Mouse (Mus musculus): ENCODE data around the gene Map3k6. TPM values are rescaled to one million over a fixed set of nuclear protein-coding genes. Genes with fewer than 3 reads are reported as not detected.

Gene Map3k6
- 4.6 TPM for polyA plus RNA-seq (2012; fragmentation: generic; extraction: Trizol)

GRCm38 (mm10) chr4:133240490-133240921 lies at the start of gene Map3k6:
Gene Map3k6 (plus strand): TSS chr4:133240818.
- TF ChIP-seq TCF3 (IDR thresholded peaks at IDR 0.05; ENCODE audit: insufficient read length, low read depth), result no peak
- TF ChIP-seq MYOG (IDR thresholded peaks at IDR 0.05; ENCODE audit: control insufficient read depth in 1 of 3, insufficient read depth in 1 of 3, insufficient read length in 2 of 3, low read depth in 2 of 3), result no peak
- peak; percentile 66 for TF ChIP-seq POLR2A (IDR thresholded peaks at IDR 0.05; ENCODE audit: insufficient read length, low read depth)
- peak; percentile 57 for TF ChIP-seq POLR2AphosphoS2 (IDR thresholded peaks at IDR 0.05; ENCODE audit: insufficient read length, low read depth)
- Histone ChIP-seq H3K27me3 (ENCODE audit: control insufficient read depth, insufficient read depth, insufficient read length) (no peaks in the 10 kb centered on the region), H3K4me2 (ENCODE audit: low read depth) (peak within 1 kb of the TSS; percentile 90), H3K4me3 (peak within 1 kb of the TSS; percentile 25), H3K79me2 (ENCODE audit: control insufficient read depth, insufficient read depth) (no peaks in the 10 kb centered on the region), H3ac (ENCODE audit: control insufficient read depth, insufficient read length) (peak within 1 kb of the TSS; percentile 29), H3K36me3 (ENCODE audit: control insufficient read depth, insufficient read depth) (no peaks in the 10 kb centered on the region)

- H3K36me3 ChIP-seq (ENCODE audit: control insufficient read depth, insufficient read depth), result peaks cover 49% of the 10 kb centered on the region
- H3K4me3 ChIP-seq, result no peak overlapping the region
- H3K4me2 ChIP-seq (ENCODE audit: low read depth), result no peak overlapping the region
- no peaks in the 10 kb centered on the region for H3K27me3 ChIP-seq (ENCODE audit: control insufficient read depth, insufficient read depth, insufficient read length)
- TF ChIP-seq MAX (IDR thresholded peaks at IDR 0.05; ENCODE audit: low read depth) (no peak), REST (IDR thresholded peaks at IDR 0.05; ENCODE audit: insufficient read depth, insufficient read length) (no peak), USF1 (IDR thresholded peaks at IDR 0.05; ENCODE audit: low read depth) (no peak), POLR2AphosphoS2 (IDR thresholded peaks at IDR 0.05; ENCODE audit: insufficient read length, low read depth) (no peak), CEBPB (IDR thresholded peaks at IDR 0.05; ENCODE audit: insufficient read depth, poor library complexity, severe bottlenecking) (no peak), MYOD1 (IDR thresholded peaks at IDR 0.05; ENCODE audit: control insufficient read depth in 1 of 3, insufficient read length in 2 of 3, low read depth in 2 of 3) (no peak)
- H3K79me2 ChIP-seq (ENCODE audit: control insufficient read depth, insufficient read depth), result no peaks in the 10 kb centered on the region
- no peak overlapping the region for H3ac ChIP-seq (ENCODE audit: control insufficient read depth, insufficient read length)
Measured at GRCm38 (mm10) chr4:133194482-133194881, 46.1 kb upstream of the Map3k6 start.

GRCm38 (mm10) chr4:133195014-133195413 lies 45.6 kb upstream of the Map3k6 start:
- Histone ChIP-seq H3ac (ENCODE audit: control insufficient read depth, insufficient read length) (no peak overlapping the region), H3K36me3 (ENCODE audit: control insufficient read depth, insufficient read depth) (peaks cover 43% of the 10 kb centered on the region), H3K4me3 (no peak overlapping the region), H3K4me2 (ENCODE audit: low read depth) (no peak overlapping the region), H3K27me3 (ENCODE audit: control insufficient read depth, insufficient read depth, insufficient read length) (no peaks in the 10 kb centered on the region), H3K79me2 (ENCODE audit: control insufficient read depth, insufficient read depth) (no peaks in the 10 kb centered on the region)
- peak in 1 of 3 experiments; percentile 25 for TF ChIP-seq MYOG (IDR thresholded peaks at IDR 0.05; ENCODE audit: control insufficient read depth in 1 of 3, insufficient read depth in 1 of 3, insufficient read length in 2 of 3, low read depth in 2 of 3)
- TF ChIP-seq TCF3 (IDR thresholded peaks at IDR 0.05; ENCODE audit: insufficient read length, low read depth), result no peak
- TF ChIP-seq MYOD1 (IDR thresholded peaks at IDR 0.05; ENCODE audit: control insufficient read depth in 1 of 3, insufficient read length in 2 of 3, low read depth in 2 of 3), result peak; percentile 43 to 82 (median 77)

GRCm38 (mm10) chr4:133196136-133196535 lies 44.5 kb upstream of the Map3k6 start:
- Histone ChIP-seq H3K27me3 (ENCODE audit: control insufficient read depth, insufficient read depth, insufficient read length) (no peaks in the 10 kb centered on the region), H3ac (ENCODE audit: control insufficient read depth, insufficient read length) (no peak overlapping the region), H3K36me3 (ENCODE audit: control insufficient read depth, insufficient read depth) (peaks cover 32% of the 10 kb centered on the region), H3K4me3 (no peak overlapping the region), H3K79me2 (ENCODE audit: control insufficient read depth, insufficient read depth) (no peaks in the 10 kb centered on the region), H3K4me2 (ENCODE audit: low read depth) (no peak overlapping the region)
- TF ChIP-seq MAX (IDR thresholded peaks at IDR 0.05; ENCODE audit: low read depth) (no peak), MYOD1 (IDR thresholded peaks at IDR 0.05; ENCODE audit: control insufficient read depth in 1 of 3, insufficient read length in 2 of 3, low read depth in 2 of 3) (no peak), POLR2A (IDR thresholded peaks at IDR 0.05; ENCODE audit: insufficient read length, low read depth) (no peak), USF1 (IDR thresholded peaks at IDR 0.05; ENCODE audit: low read depth) (no peak), SRF (IDR thresholded peaks at IDR 0.05; ENCODE audit: control insufficient read depth, insufficient read length, low read depth) (no peak), CEBPB (IDR thresholded peaks at IDR 0.05; ENCODE audit: insufficient read depth, poor library complexity, severe bottlenecking) (no peak)

- H3K36me3 ChIP-seq (ENCODE audit: control insufficient read depth, insufficient read depth), result peaks cover 28% of the 10 kb centered on the region
- no peak overlapping the region for H3K4me2 ChIP-seq (ENCODE audit: low read depth)
- TF ChIP-seq MYOD1 (IDR thresholded peaks at IDR 0.05; ENCODE audit: control insufficient read depth in 1 of 3, insufficient read length in 2 of 3, low read depth in 2 of 3) (peak in 1 of 3 experiments; percentile 5), SRF (IDR thresholded peaks at IDR 0.05; ENCODE audit: control insufficient read depth, insufficient read length, low read depth) (no peak)
- H3K79me2 ChIP-seq (ENCODE audit: control insufficient read depth, insufficient read depth), result no peaks in the 10 kb centered on the region
- H3K27me3 ChIP-seq (ENCODE audit: control insufficient read depth, insufficient read depth, insufficient read length), result no peaks in the 10 kb centered on the region
- H3ac ChIP-seq (ENCODE audit: control insufficient read depth, insufficient read length), result no peak overlapping the region
- no peak overlapping the region for H3K4me3 ChIP-seq
Measured at GRCm38 (mm10) chr4:133196852-133197251, 43.8 kb upstream of the Map3k6 start.

- Histone ChIP-seq H3K27me3 (ENCODE audit: control insufficient read depth, insufficient read depth, insufficient read length) (no peaks in the 10 kb centered on the region), H3ac (ENCODE audit: control insufficient read depth, insufficient read length) (no peak overlapping the region), H3K79me2 (ENCODE audit: control insufficient read depth, insufficient read depth) (no peaks in the 10 kb centered on the region), H3K36me3 (ENCODE audit: control insufficient read depth, insufficient read depth) (peaks cover 26% of the 10 kb centered on the region), H3K4me2 (ENCODE audit: low read depth) (no peak overlapping the region), H3K4me3 (no peak overlapping the region)
- no peak for TF ChIP-seq TCF12 (IDR thresholded peaks at IDR 0.05; ENCODE audit: insufficient read depth, poor library complexity, severe bottlenecking)
Measured at GRCm38 (mm10) chr4:133197355-133197754, 43.3 kb upstream of the Map3k6 start.
